Mouse (Mus musculus): ENCODE measurements around the gene Ccr10.

GRCm38 (mm10) chr11:101154648-101155047, 20.6 kb downstream of the Ccr10 start:
- no peak for TF ChIP-seq EP300 (optimal IDR thresholded peaks at IDR 0.05)
- TF ChIP-seq CTCF (IDR thresholded peaks at IDR 0.05; ENCODE audit: low read depth) = no peak
